Mouse (Mus musculus): ENCODE measurements around the gene Elmo1.

DNA sequence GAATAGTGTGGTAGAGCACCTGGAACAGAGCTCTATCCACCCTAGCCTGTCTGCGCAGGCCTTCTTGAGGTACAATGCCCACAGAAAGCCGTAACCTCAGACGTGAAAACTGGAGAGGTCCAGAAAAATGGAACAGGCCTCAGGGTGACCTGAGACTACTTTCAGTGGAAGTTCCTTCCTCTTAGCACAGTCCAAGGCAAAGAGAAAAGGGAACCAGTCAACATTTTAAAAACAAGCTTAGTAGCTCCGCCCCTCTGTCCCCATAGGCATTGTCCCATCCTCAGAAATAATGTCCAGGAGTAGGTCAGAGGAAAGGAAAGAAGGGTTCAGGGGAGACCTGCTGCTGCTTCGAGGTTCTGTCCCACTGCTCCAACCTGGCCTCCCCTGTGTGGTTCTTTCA, 90.3 kb downstream of the Elmo1 start:
- TF ChIP-seq CTCF (IDR thresholded peaks at IDR 0.05; ENCODE audit: extremely low read depth, insufficient read depth, low read length) (no peak), POLR2A (IDR thresholded peaks at IDR 0.05; ENCODE audit: extremely low read depth, insufficient read depth, low read length) (no peak)

All from cortical plate, adult 2 months (tissue).